Mouse (Mus musculus) heart, postnatal 0 days (tissue): ENCODE data around the gene Isyna1. TPM values are rescaled to one million over a fixed set of nuclear protein-coding genes. Genes with fewer than 3 reads are reported as not detected.
"Not testable (repeated sequence)": the region's sequence is repeated elsewhere in the genome, so short reads cannot be mapped to it uniquely, and the experiment has no call there.

Experiments used
- ATAC-seq: fragments of 200-750 bp; cut with Nextera tagmentation; 2 replicates; pipeline ENCODE4 v1.8.0; 2017; ENCODE audit warnings: low read depth, moderate number of reproducible peaks, moderate library complexity; ENCODE audit not compliant: insufficient read depth
- DNase-seq: peaks from one replicate; pipeline ENCODE4 v3.0.0-alpha.2; 2016; ENCODE audit warnings: low spot score
- H3K27ac ChIP-seq: fragments of 300-500 bp; sonication (generic); 2 replicates; pipeline ENCODE4 v1.5.1; 2014; ENCODE audit warnings: low read depth, mild to moderate bottlenecking
- H3K27me3 ChIP-seq: fragments of 300-500 bp; sonication (generic); 2 replicates; pipeline ENCODE4 v1.6.1; 2014; ENCODE audit warnings: low read length, mixed read lengths; ENCODE audit not compliant: control insufficient read depth, insufficient read depth
- H3K36me3 ChIP-seq: fragments of 300-500 bp; sonication (generic); replicated peaks from 2 replicates; pipeline ENCODE4 v1.6.1; 2014; ENCODE audit warnings: low read length, mixed read lengths; ENCODE audit not compliant: control insufficient read depth, insufficient read depth
- H3K4me1 ChIP-seq: fragments of 300-500 bp; sonication (generic); 2 replicates; pipeline ENCODE4 v1.6.1; 2014; ENCODE audit warnings: antibody characterized with exemption; ENCODE audit not compliant: control insufficient read depth, insufficient read depth
- H3K4me2 ChIP-seq: fragments of 300-500 bp; sonication (generic); 2 replicates; pipeline ENCODE4 v1.6.1; 2014; ENCODE audit warnings: low read depth, mild to moderate bottlenecking, low read length, moderate library complexity
- H3K4me3 ChIP-seq: fragments of 300-500 bp; sonication (generic); 2 replicates; pipeline ENCODE4 v1.5.1; 2014; ENCODE audit warnings: low read depth, low read length
- H3K9ac ChIP-seq: fragments of 300-500 bp; sonication (generic); replicated peaks from 2 replicates; pipeline ENCODE4 v1.6.1; 2014; ENCODE audit warnings: low read depth, low read length, mixed read lengths
- H3K9me3 ChIP-seq: fragments of 300-500 bp; sonication (generic); replicated peaks from 2 replicates; pipeline ENCODE4 v1.6.1; 2016; ENCODE audit warnings: low read length; ENCODE audit not compliant: control insufficient read depth
- CTCF ChIP-seq: IDR thresholded peaks from 2 replicates; pipeline ENCODE4 v1.5.1; 2016; ENCODE audit warnings: antibody characterized with exemption, control low read depth, low read depth
- EP300 ChIP-seq: IDR thresholded peaks from 2 replicates; pipeline ENCODE4 v1.6.1; 2016; ENCODE audit warnings: antibody characterized with exemption, low read depth
- WGBS: fragments of 180-500 bp; shearing (Covaris S2); extraction: QIAGEN DNeasy Blood & Tissue Kit; methylation state at CpG from one replicate; pipeline ENCODE4 v1.1.7; 2014; 5-methylcytosine and 5-hydroxymethylcytosine counted together
- polyA plus RNA-seq: library from polyadenylated mRNA; unstranded; fragments of >200 nt; fragmentation: Nextera tagmentation; extraction: Ambion mirVana; gene quantifications from 2 replicates; pipeline ENCODE4 v1.2.1, GENCODE M21; 2015
- total RNA-seq: library from RNA; depleted of rRNA; stranded (reverse); fragments of >200 nt; gene quantifications from 2 replicates; pipeline ENCODE4 v1.2.3, GENCODE M21; 2014; ENCODE audit warnings: low replicate concordance

Isyna1 gene
- total and polyA plus RNA-seq, 2 experiments from 2014 or later, result 53.3 to 111 TPM

DNA sequence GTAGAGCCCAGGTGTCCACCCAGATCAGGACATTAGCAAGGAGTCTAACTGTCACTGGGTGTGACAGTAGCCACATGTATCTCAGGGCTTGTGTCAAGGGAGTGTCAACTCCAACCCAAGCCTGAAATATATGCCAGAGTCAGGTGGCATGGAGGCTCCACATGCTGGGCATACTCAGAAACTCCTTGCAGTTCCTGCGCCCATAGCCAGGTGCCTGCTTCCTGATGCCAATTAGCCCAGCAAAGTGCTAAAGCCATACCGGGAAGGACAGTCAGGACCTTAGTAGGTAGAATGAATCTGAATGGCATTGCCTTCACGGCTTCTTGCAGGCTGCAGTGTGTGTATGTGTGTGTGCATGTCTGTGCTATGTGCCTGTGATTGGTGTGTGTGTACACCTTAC is 17.0 kb upstream of the Isyna1 start:
- TF ChIP-seq EP300 (no peak), CTCF (no peak)
- Histone ChIP-seq H3K27me3 (no peaks in the 10 kb centered on the region), H3K4me1 (0 out of 2 replicates have a peak, but pooled peaks cover 8% of the 10 kb centered on the region), H3K9me3 (no peaks in the 10 kb centered on the region), H3K4me3 (no peak overlapping the region), H3K27ac (no peak overlapping the region), H3K36me3 (peaks cover 48% of the 10 kb centered on the region), H3K4me2 (no peak overlapping the region), H3K9ac (no peak overlapping the region)
- no peak for ATAC-seq
- no peak for DNase-seq
- 87% methylated on average over 3 of the region's 3 CpGs for WGBS

GRCm38 (mm10) chr8:70583476-70584387 is 10.4 kb upstream of the Isyna1 start:
- ATAC-seq, result no peak
- no peak overlapping the region for H3K4me3 ChIP-seq
- no peaks in the 10 kb centered on the region for H3K27me3 ChIP-seq
- H3K9ac ChIP-seq, result no peak overlapping the region
- no peak overlapping the region for H3K27ac ChIP-seq
- peaks cover 89% of the 10 kb centered on the region for H3K36me3 ChIP-seq
- WGBS, result 84% methylated on average over 18 of the region's 18 CpGs
- H3K4me1 ChIP-seq, result no peaks in the 10 kb centered on the region
- no peaks in the 10 kb centered on the region for H3K9me3 ChIP-seq
- DNase-seq, result no peak
- TF ChIP-seq EP300, result no peak
- no peak for TF ChIP-seq CTCF
- H3K4me2 ChIP-seq, result no peak overlapping the region

DNA sequence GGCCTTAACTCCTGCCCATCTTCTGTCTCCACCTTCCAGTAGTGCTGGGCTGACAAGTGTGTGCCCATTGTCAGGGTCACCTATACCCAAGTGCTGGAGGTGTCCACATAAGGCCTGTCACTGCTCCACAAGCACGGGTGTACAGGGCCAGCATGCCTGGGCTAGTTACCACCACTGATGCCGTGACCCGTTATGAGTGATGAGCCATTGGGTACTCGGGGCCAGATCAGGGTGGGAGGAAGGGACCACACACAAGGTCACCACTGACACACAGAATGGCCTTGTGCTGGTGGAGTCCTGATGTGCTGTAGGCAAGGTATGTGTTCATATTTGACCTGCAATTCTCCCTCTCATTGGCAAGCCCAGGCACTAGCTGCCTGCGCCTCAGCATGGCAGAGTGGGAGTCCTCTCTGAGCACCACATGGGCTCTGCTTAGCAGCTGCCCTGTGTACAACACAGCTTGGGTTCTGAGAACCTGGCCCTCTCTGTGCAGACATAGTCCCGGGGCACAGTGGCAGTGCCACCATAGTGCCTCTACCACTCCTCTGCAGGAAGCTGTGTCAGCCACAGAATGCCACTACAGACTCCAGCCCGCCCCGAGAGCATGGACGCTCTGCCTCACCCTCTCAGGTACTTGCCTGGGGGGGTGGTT is 9.4 kb upstream of the Isyna1 start:
- Histone ChIP-seq H3K27ac (no peak overlapping the region), H3K4me2 (no peak overlapping the region), H3K9me3 (no peaks in the 10 kb centered on the region), H3K9ac (no peak overlapping the region), H3K4me3 (no peak overlapping the region), H3K4me1 (no peaks in the 10 kb centered on the region), H3K27me3 (no peaks in the 10 kb centered on the region), H3K36me3 (peaks cover 90% of the 10 kb centered on the region)
- TF ChIP-seq CTCF (no peak), EP300 (no peak)
- ATAC-seq (no peak; the same call in 1 of the 2 replicates), DNase-seq (no peak)
- WGBS, result 88% methylated on average over 9 of the region's 9 CpGs

- no peak overlapping the region for H3K27ac ChIP-seq
- H3K4me3 ChIP-seq, result no peak overlapping the region
- TF ChIP-seq EP300 (no peak), CTCF (peak; percentile 85)
- WGBS, result 32% methylated on average over 7 of the region's 7 CpGs
- no peaks in the 10 kb centered on the region for H3K4me1 ChIP-seq
- no peaks in the 10 kb centered on the region for H3K27me3 ChIP-seq
- H3K9me3 ChIP-seq, result no peaks in the 10 kb centered on the region
- H3K4me2 ChIP-seq, result no peak overlapping the region
- peak; percentile 82 for ATAC-seq
- no peak overlapping the region for H3K9ac ChIP-seq
- no peak for DNase-seq
- H3K36me3 ChIP-seq, result peaks cover 90% of the 10 kb centered on the region
These were observed 8.9 kb upstream of the Isyna1 start for GRCm38 (mm10) chr8:70585258-70585652.

DNA sequence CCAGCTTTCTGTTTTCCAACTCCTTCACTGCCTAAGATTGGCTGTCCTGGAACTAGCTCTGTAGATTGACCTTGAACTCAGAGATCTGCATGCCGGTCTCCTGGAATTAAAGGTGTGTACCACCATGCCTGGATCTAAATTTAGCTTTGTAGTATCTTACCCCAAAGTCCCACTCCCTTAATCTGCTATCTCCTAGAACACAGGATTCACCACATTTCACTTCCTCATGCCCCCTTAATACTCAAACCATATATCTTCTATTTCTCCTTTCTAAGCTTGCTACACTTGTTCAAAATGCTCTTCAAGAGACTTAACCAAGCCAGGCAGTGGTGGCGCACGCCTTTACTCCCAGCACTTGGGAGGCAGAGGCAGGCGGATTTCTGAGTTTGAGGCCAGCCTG is 6.2 kb upstream of the Isyna1 start:
- not testable (repeated sequence) for H3K27me3 ChIP-seq, DNase-seq, H3K4me3 ChIP-seq, H3K4me2 ChIP-seq, H3K27ac ChIP-seq, H3K4me1 ChIP-seq, ATAC-seq, H3K9ac ChIP-seq, H3K9me3 ChIP-seq
- 76% methylated on average over 4 of the region's 4 CpGs for WGBS
- H3K36me3 ChIP-seq, result peaks cover 84% of the 10 kb centered on the region
